Mouse (Mus musculus): ENCODE data around the gene Gsx2.

DNA sequence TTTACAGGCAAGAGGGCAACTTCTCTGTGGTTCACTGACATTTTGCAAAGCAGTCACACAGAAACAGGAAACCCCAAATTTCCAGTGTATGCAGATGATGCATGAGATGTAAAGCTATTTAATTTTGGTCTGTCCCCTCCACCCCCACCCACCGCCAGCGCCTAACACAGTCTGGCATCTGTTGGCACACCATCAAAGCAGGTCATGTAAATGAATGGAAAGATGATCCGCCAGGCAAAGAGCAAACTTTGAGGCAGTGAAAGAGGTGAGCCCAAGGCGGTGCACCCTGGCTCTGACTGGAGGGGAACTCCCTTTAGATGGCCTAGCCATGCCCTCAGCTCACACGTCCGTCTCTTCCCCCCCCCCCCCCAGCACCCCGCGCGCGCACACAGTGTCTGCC is 8.7 kb upstream of the Gsx2 start:
- TF ChIP-seq CTCF (IDR thresholded peaks at IDR 0.05; ENCODE audit: control insufficient read depth, insufficient read depth, insufficient read length) (no peak), USF1 (IDR thresholded peaks at IDR 0.05; ENCODE audit: low read depth) (no peak), FOSL1 (IDR thresholded peaks at IDR 0.05; ENCODE audit: insufficient read depth, low read length, poor library complexity, severe bottlenecking) (no peak), MYOD1 (IDR thresholded peaks at IDR 0.05; ENCODE audit: control insufficient read depth, insufficient read length, low read depth) (no peak), MAX (IDR thresholded peaks at IDR 0.05) (no peak), CEBPB (IDR thresholded peaks at IDR 0.05; ENCODE audit: low read depth) (no peak)
